Mouse (Mus musculus): ENCODE measurements around the gene Ifna2.
A peak's percentile ranks its signal among the peaks of the same experiment; 100 is the strongest.

Ifna2 gene

GRCm38 (mm10) chr4:88653644-88654043, 30.1 kb downstream of the Ifna2 start:
- DNase-seq (ENCODE audit: low spot score in 2 of 2) = no peak

GRCm38 (mm10) chr4:88644359-88644758, 39.4 kb downstream of the Ifna2 start, which contains the start of gene Ifna13:
Gene Ifna13, minus strand, starts transcription at chr4:88644459.
- no peak for DNase-seq (ENCODE audit: low spot score in 2 of 2)

- no peak for DNase-seq (ENCODE audit: low spot score in 2 of 2)
Measured at GRCm38 (mm10) chr4:88642526-88642925, 41.2 kb downstream of the Ifna2 start.

- peak; percentile 70 to 91 for DNase-seq (ENCODE audit: low spot score in 2 of 2)
Measured at GRCm38 (mm10) chr4:88641077-88641831, 42.5 kb downstream of the Ifna2 start.

GRCm38 (mm10) chr4:88640704-88641076, 43.0 kb downstream of the Ifna2 start:
- no peak for DNase-seq (ENCODE audit: low spot score in 2 of 2)

GRCm38 (mm10) chr4:88634311-88634710, 49.4 kb downstream of the Ifna2 start, which contains the start of gene C87499:
Gene C87499, minus strand, starts transcription at chr4:88634411.
- no peak for DNase-seq (ENCODE audit: low spot score in 2 of 2)

All from spleen, postnatal 14 days (tissue).